Mouse (Mus musculus) right cerebral cortex, postnatal 4 days (tissue): Measurements from ENCODE around the gene Rragd.

Source experiments
- DNase-seq: peaks from one replicate; pipeline ENCODE4 v3.0.0-alpha.2; 2022

The Rragd gene

GRCm38 (mm10) chr4:33052055-33052454 is 69.2 kb downstream of the Rragd start:
- no peak for DNase-seq

- no peak for DNase-seq
Observed at GRCm38 (mm10) chr4:33052650-33053049, 69.8 kb downstream of the Rragd start.

- DNase-seq: no peak
Observed at GRCm38 (mm10) chr4:33054426-33054825, 71.6 kb downstream of the Rragd start.

GRCm38 (mm10) chr4:33056317-33056716 is 73.5 kb downstream of the Rragd start:
- DNase-seq: no peak

- DNase-seq: no peak
Observed at GRCm38 (mm10) chr4:33057890-33058687, 75.3 kb downstream of the Rragd start.

- DNase-seq: no peak
Observed at GRCm38 (mm10) chr4:33061158-33061557, 78.3 kb downstream of the Rragd start.

GRCm38 (mm10) chr4:33062981-33063380 is 80.1 kb downstream of the Rragd start, which contains the start of gene Gabrr2:
Gene Gabrr2, plus strand, starts transcription at chr4:33062999.
- DNase-seq: no peak

GRCm38 (mm10) chr4:33064986-33065385 is 82.1 kb downstream of the Rragd start:
- DNase-seq: no peak

- no peak for DNase-seq
Observed at GRCm38 (mm10) chr4:33066223-33066960, 83.6 kb downstream of the Rragd start.

- DNase-seq: no peak
Observed at GRCm38 (mm10) chr4:33067331-33067730, 84.5 kb downstream of the Rragd start.

GRCm38 (mm10) chr4:33067826-33068225 is 85.0 kb downstream of the Rragd start:
- DNase-seq: no peak

GRCm38 (mm10) chr4:33068894-33069293 is 86.1 kb downstream of the Rragd start:
- DNase-seq: no peak

GRCm38 (mm10) chr4:33070326-33070725 is 87.5 kb downstream of the Rragd start:
- DNase-seq: no peak

GRCm38 (mm10) chr4:33071337-33071736 is 88.5 kb downstream of the Rragd start:
- no peak for DNase-seq
